Mouse (Mus musculus): ENCODE measurements around the gene Ost4. TPM values are rescaled to one million over a fixed set of nuclear protein-coding genes. Genes with fewer than 3 reads are reported as not detected.

Ost4 gene
- polyA plus RNA-seq, 1 experiment from 2014 or later: 446 TPM

DNA sequence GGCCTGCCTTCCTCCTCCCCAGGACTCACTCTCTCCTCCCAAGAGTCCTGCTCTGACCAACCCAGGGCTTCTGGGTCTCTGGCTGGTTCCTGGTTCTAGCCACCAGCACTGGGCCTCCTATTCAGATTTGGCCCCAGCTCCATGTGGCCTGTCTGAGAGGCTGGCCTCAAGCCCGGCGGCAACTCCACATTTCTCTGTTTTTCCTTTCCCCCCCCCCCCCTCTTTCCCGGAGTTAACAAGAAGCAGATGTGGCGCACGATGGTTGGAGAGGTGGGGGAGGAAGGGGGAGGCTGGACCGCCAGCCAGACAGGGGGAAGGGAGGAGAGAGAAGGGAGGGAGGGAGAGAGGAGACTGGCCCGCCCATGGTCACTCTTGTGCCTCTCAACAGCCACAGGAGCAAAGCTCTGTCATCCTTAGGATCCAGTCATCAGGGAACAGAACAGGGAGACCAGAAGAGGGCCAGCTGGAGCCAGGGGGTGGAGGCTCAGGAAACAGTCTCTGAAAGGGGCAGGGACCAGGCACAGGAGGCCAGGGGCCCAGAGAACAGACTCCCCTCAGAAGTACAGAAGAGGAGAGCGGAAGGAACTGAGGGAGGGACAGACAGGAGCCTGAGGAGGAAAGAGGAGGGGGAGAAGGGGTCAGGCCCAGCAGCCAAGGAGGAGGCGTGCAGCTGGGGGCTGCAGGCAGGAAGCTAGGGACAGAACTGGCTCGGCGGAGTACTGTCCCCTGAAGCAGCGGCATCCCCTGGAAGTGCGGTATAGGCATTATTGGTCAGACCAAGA, 5.7 kb upstream of the Ost4 start, which contains the start of gene Emilin1:
Gene Emilin1 (plus strand): TSS at position 343 of the 782 bp plus-strand sequence.
- Histone ChIP-seq H3K27me3 (ENCODE audit: control insufficient read depth, insufficient read depth, low read depth, low read length) (no peaks in the 10 kb centered on the region), H3K9ac (ENCODE audit: low read length) (peak within 1 kb of the TSS; percentile 81), H3K4me1 (replicated peaks; ENCODE audit: control insufficient read depth, insufficient read depth, low read length) (peaks cover 43% of the 10 kb centered on the region), H3K9me3 (ENCODE audit: control insufficient read depth, low read length) (no peaks in the 10 kb centered on the region), H3K4me3 (ENCODE audit: low read length) (peak within 1 kb of the TSS; percentile 67), H3K27ac (ENCODE audit: low read length) (peak within 1 kb of the TSS; percentile 98), H3K4me2 (ENCODE audit: low read depth, low read length) (peak within 1 kb of the TSS; percentile 84), H3K36me3 (ENCODE audit: control insufficient read depth, insufficient read depth, low read length) (peaks cover 6% of the 10 kb centered on the region)
- WGBS: 11% methylated on average over 12 of the region's 13 CpGs
- ATAC-seq (ENCODE audit: low read depth): peak; percentile 85

GRCm38 (mm10) chr5:30912156-30912555, 4.6 kb upstream of the Ost4 start:
- no peak for ATAC-seq (ENCODE audit: low read depth)
- H3K27ac ChIP-seq (ENCODE audit: low read length): peak overlapping the region; percentile 98
- peak overlapping the region; percentile 84; the same call in 1 of the 2 replicates for H3K4me2 ChIP-seq (ENCODE audit: low read depth, low read length)
- H3K9ac ChIP-seq (ENCODE audit: low read length): peak overlapping the region; percentile 44
- no peak overlapping the region for H3K4me3 ChIP-seq (ENCODE audit: low read length)
- peaks cover 3% of the 10 kb centered on the region for H3K36me3 ChIP-seq (ENCODE audit: control insufficient read depth, insufficient read depth, low read length)
- H3K27me3 ChIP-seq (ENCODE audit: control insufficient read depth, insufficient read depth, low read depth, low read length): no peaks in the 10 kb centered on the region
- peaks cover 48% of the 10 kb centered on the region for H3K4me1 ChIP-seq (replicated peaks; ENCODE audit: control insufficient read depth, insufficient read depth, low read length)
- no peaks in the 10 kb centered on the region for H3K9me3 ChIP-seq (ENCODE audit: control insufficient read depth, low read length)
- 41% methylated on average over 5 of the region's 5 CpGs for WGBS

- no peak for ATAC-seq (ENCODE audit: low read depth)
- H3K9me3 ChIP-seq (ENCODE audit: control insufficient read depth, low read length): no peaks in the 10 kb centered on the region
- H3K4me1 ChIP-seq (replicated peaks; ENCODE audit: control insufficient read depth, insufficient read depth, low read length): peaks cover 54% of the 10 kb centered on the region
- no peak overlapping the region for H3K9ac ChIP-seq (ENCODE audit: low read length)
- no peaks in the 10 kb centered on the region for H3K27me3 ChIP-seq (ENCODE audit: control insufficient read depth, insufficient read depth, low read depth, low read length)
- H3K36me3 ChIP-seq (ENCODE audit: control insufficient read depth, insufficient read depth, low read length): peaks cover 5% of the 10 kb centered on the region; the same call in 1 of the 2 replicates
- no peak overlapping the region for H3K4me2 ChIP-seq (ENCODE audit: low read depth, low read length)
- H3K27ac ChIP-seq (ENCODE audit: low read length): no peak overlapping the region
- H3K4me3 ChIP-seq (ENCODE audit: low read length): no peak overlapping the region
These were observed 2.9 kb upstream of the Ost4 start for GRCm38 (mm10) chr5:30910481-30910880.

- Histone ChIP-seq H3K9me3 (ENCODE audit: control insufficient read depth, low read length) (no peaks in the 10 kb centered on the region), H3K4me1 (replicated peaks; ENCODE audit: control insufficient read depth, insufficient read depth, low read length) (peaks cover 53% of the 10 kb centered on the region), H3K27me3 (ENCODE audit: control insufficient read depth, insufficient read depth, low read depth, low read length) (no peaks in the 10 kb centered on the region), H3K36me3 (ENCODE audit: control insufficient read depth, insufficient read depth, low read length) (peaks cover 11% of the 10 kb centered on the region; the same call in 1 of the 2 replicates), H3K27ac (ENCODE audit: low read length) (peak overlapping the region; percentile 98; the same call in 1 of the 2 replicates), H3K4me3 (ENCODE audit: low read length) (no peak overlapping the region), H3K4me2 (ENCODE audit: low read depth, low read length) (no peak overlapping the region), H3K9ac (ENCODE audit: low read length) (no peak overlapping the region)
- ATAC-seq (ENCODE audit: low read depth): no peak
- 77% methylated on average over 7 of the region's 7 CpGs for WGBS
These were observed 2.3 kb upstream of the Ost4 start for GRCm38 (mm10) chr5:30909863-30910262.

DNA sequence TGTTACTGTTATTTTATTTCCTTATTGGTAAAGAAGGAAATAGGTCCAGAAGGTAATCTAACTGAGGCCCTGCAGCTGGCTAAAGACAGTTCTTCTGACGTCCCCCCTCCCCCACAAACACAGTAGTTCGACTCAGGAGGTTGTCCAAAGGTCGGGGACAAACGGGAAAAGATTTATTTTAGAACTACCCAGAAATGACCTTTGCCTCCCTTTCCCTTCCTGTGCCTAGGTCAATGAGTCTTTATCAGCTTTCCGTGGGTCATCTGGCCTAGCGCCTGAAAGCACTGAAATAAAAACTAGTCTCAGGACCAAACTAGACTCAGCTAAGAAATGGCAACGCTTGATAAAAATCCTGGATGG, 1.7 kb upstream of the Ost4 start:
- Histone ChIP-seq H3K27me3 (ENCODE audit: control insufficient read depth, insufficient read depth, low read depth, low read length) (no peaks in the 10 kb centered on the region), H3K4me3 (ENCODE audit: low read length) (no peak overlapping the region), H3K9me3 (ENCODE audit: control insufficient read depth, low read length) (no peaks in the 10 kb centered on the region), H3K36me3 (ENCODE audit: control insufficient read depth, insufficient read depth, low read length) (peaks cover 16% of the 10 kb centered on the region; the same call in 1 of the 2 replicates), H3K27ac (ENCODE audit: low read length) (peak overlapping the region; percentile 98), H3K4me1 (replicated peaks; ENCODE audit: control insufficient read depth, insufficient read depth, low read length) (peaks cover 53% of the 10 kb centered on the region), H3K4me2 (ENCODE audit: low read depth, low read length) (no peak overlapping the region), H3K9ac (ENCODE audit: low read length) (no peak overlapping the region)
- WGBS: 28% methylated on average over 7 of the region's 7 CpGs
- ATAC-seq (ENCODE audit: low read depth): no peak

- 32% methylated on average over 13 of the region's 13 CpGs for WGBS
- Histone ChIP-seq H3K4me3 (ENCODE audit: low read length) (peak overlapping the region; percentile 73), H3K27me3 (ENCODE audit: control insufficient read depth, insufficient read depth, low read depth, low read length) (no peaks in the 10 kb centered on the region), H3K4me1 (replicated peaks; ENCODE audit: control insufficient read depth, insufficient read depth, low read length) (peaks cover 53% of the 10 kb centered on the region), H3K36me3 (ENCODE audit: control insufficient read depth, insufficient read depth, low read length) (peaks cover 19% of the 10 kb centered on the region; the same call in 1 of the 2 replicates), H3K9me3 (ENCODE audit: control insufficient read depth, low read length) (no peaks in the 10 kb centered on the region), H3K4me2 (ENCODE audit: low read depth, low read length) (peak overlapping the region; percentile 97), H3K9ac (ENCODE audit: low read length) (peak overlapping the region; percentile 79), H3K27ac (ENCODE audit: low read length) (peak overlapping the region; percentile 98)
- ATAC-seq (ENCODE audit: low read depth): peak; percentile 43
These were observed 1.1 kb upstream of the Ost4 start for GRCm38 (mm10) chr5:30908426-30909299.

DNA sequence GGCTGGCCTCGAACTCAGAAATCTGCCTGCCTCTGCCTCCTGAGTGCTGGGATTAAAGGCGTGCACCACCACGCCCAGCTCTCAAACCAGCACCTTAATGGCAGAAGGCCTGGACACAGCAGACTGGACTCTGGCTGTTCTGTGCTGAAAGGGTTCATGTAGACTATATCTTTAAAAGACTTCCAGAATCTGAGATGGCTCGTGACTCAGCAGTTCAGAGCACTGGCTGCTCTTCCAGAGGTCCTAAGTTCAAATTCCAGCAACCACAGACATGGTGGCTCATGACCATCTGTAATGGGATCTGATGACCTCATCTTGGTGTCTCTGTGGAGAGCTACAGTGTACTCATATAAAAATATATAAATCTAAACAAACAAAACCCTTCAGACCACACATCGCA, 5.7 kb downstream of the Ost4 start:
- Histone ChIP-seq H3K4me3 (ENCODE audit: low read length) (no peak overlapping the region), H3K36me3 (ENCODE audit: control insufficient read depth, insufficient read depth, low read length) (peaks cover 29% of the 10 kb centered on the region), H3K27me3 (ENCODE audit: control insufficient read depth, insufficient read depth, low read depth, low read length) (no peaks in the 10 kb centered on the region), H3K4me1 (replicated peaks; ENCODE audit: control insufficient read depth, insufficient read depth, low read length) (peaks cover 17% of the 10 kb centered on the region), H3K9me3 (ENCODE audit: control insufficient read depth, low read length) (no peaks in the 10 kb centered on the region), H3K4me2 (ENCODE audit: low read depth, low read length) (no peak overlapping the region), H3K9ac (ENCODE audit: low read length) (no peak overlapping the region), H3K27ac (ENCODE audit: low read length) (no peak overlapping the region)
- no peak for ATAC-seq (ENCODE audit: low read depth)
- 86% methylated on average over 5 of the region's 5 CpGs for WGBS

- no peaks in the 10 kb centered on the region for H3K27me3 ChIP-seq (ENCODE audit: control insufficient read depth, insufficient read depth, low read depth, low read length)
- 59% methylated on average over 7 of the region's 7 CpGs for WGBS
- no peak for ATAC-seq (ENCODE audit: low read depth)
- no peak overlapping the region for H3K27ac ChIP-seq (ENCODE audit: low read length)
- H3K9ac ChIP-seq (ENCODE audit: low read length): peak overlapping the region; percentile 12; the same call in 1 of the 2 replicates
- H3K36me3 ChIP-seq (ENCODE audit: control insufficient read depth, insufficient read depth, low read length): peaks cover 17% of the 10 kb centered on the region
- H3K4me3 ChIP-seq (ENCODE audit: low read length): peak overlapping the region; percentile 67
- H3K4me1 ChIP-seq (replicated peaks; ENCODE audit: control insufficient read depth, insufficient read depth, low read length): peaks cover 13% of the 10 kb centered on the region
- no peaks in the 10 kb centered on the region for H3K9me3 ChIP-seq (ENCODE audit: control insufficient read depth, low read length)
- peak overlapping the region; percentile 87 for H3K4me2 ChIP-seq (ENCODE audit: low read depth, low read length)
These were observed 17.2 kb downstream of the Ost4 start for GRCm38 (mm10) chr5:30890375-30890774.

All from lung, embryonic 16.5 days (tissue).